Mouse (Mus musculus) G1E (cell line): ENCODE measurements at regions not wholly inside any gene's neighbourhood (a gene's known extent, or its start where the extent isn't known, plus 50 kb on each side); places are given as distances from the start of the nearest gene placed in this dataset.

Experiments
- CTCF ChIP-seq: IDR thresholded peaks from 2 replicates; pipeline ENCODE4 v1.5.1; 2012; ENCODE audit warnings: low read depth, low read length, inconsistent platforms, mixed read lengths
- POLR2AphosphoS5 ChIP-seq: IDR thresholded peaks from 2 replicates; pipeline ENCODE4 v1.6.1; 2012; ENCODE audit warnings: low read depth, low read length, inconsistent platforms; ENCODE audit not compliant: insufficient replicate concordance

- TF ChIP-seq CTCF, result no peak
- TF ChIP-seq POLR2AphosphoS5, result no peak
These were observed 157.8 kb upstream of the Mphosph6 start for GRCm38 (mm10) chr8:117959501-117959900.
